Mouse (Mus musculus) adrenal gland, postnatal 14 days (tissue): ENCODE measurements around the gene Zfp410. TPM values are rescaled to one million over a fixed set of nuclear protein-coding genes. Genes with fewer than 3 reads are reported as not detected.
"Not testable (repeated sequence)": the region's sequence is repeated elsewhere in the genome, so short reads cannot be mapped to it uniquely, and the experiment has no call there.

Experiments
- DNase-seq: peaks from one replicate; pipeline ENCODE4 v3.0.0; 2021; ENCODE audit warnings: mixed read lengths
- long read RNA-seq, 2 experiments: library from polyadenylated mRNA; stranded (forward); transcript quantifications; one replicate each; pipeline ENCODE4 v2.0.0; 2021
- total RNA-seq: library from RNA; stranded (reverse); gene quantifications from 2 replicates; pipeline ENCODE4 v1.2.3, GENCODE M21; 2021

The Zfp410 gene
- 42.2 and 52.6 TPM in 2 replicates for total RNA-seq
- long read RNA-seq, experiment 1, transcript Zfp410-201 (12 exons, 2,597 nt) = major isoform, 36 of 61 reads
- long read RNA-seq, experiment 1, partial matches to known transcripts = 1 of 61 reads
- long read RNA-seq, experiment 1, other reads (novel, unspliced or antisense) = 20 of 61 reads
- long read RNA-seq, experiment 2, transcript Zfp410-201 (12 exons, 2,597 nt) = major isoform, 28 of 44 reads
- long read RNA-seq, experiment 2, partial matches to known transcripts = 3 of 44 reads
- long read RNA-seq, experiment 2, other reads (novel, unspliced or antisense) = 11 of 44 reads

- peak; percentile 93 for DNase-seq
Observed at GRCm38 (mm10) chr12:84316721-84317621, at the start of gene Zfp410. Gene Zfp410 (plus strand): TSS chr12:84316852.

GRCm38 (mm10) chr12:84267264-84267663, 49.4 kb upstream of the Zfp410 start:
- no peak for DNase-seq

- no peak for DNase-seq
Observed at GRCm38 (mm10) chr12:84273366-84273765, 43.3 kb upstream of the Zfp410 start.

- DNase-seq = no peak
Observed at GRCm38 (mm10) chr12:84275288-84275687, 41.4 kb upstream of the Zfp410 start.

GRCm38 (mm10) chr12:84276288-84276687, 40.4 kb upstream of the Zfp410 start:
- DNase-seq = no peak

- no peak for DNase-seq
Observed at GRCm38 (mm10) chr12:84276799-84277198, 39.9 kb upstream of the Zfp410 start.

- no peak for DNase-seq
Observed at GRCm38 (mm10) chr12:84277832-84278231, 38.8 kb upstream of the Zfp410 start.

- DNase-seq = peak; percentile 52
Observed at GRCm38 (mm10) chr12:84278901-84279300, 37.8 kb upstream of the Zfp410 start.

GRCm38 (mm10) chr12:84284391-84284790, 32.3 kb upstream of the Zfp410 start:
- DNase-seq = no peak

- DNase-seq = peak; percentile 97
Observed at GRCm38 (mm10) chr12:84284885-84285592, 31.6 kb upstream of the Zfp410 start, which contains the start of gene Ptgr2. Gene Ptgr2 (plus strand): TSS chr12:84285232.

- DNase-seq = no peak
Observed at GRCm38 (mm10) chr12:84285593-84285968, 31.1 kb upstream of the Zfp410 start.

GRCm38 (mm10) chr12:84288461-84288860, 28.2 kb upstream of the Zfp410 start:
- peak; percentile 80 for DNase-seq

GRCm38 (mm10) chr12:84297851-84298250, 18.8 kb upstream of the Zfp410 start:
- no peak for DNase-seq

GRCm38 (mm10) chr12:84299265-84299664, 17.4 kb upstream of the Zfp410 start:
- no peak for DNase-seq

GRCm38 (mm10) chr12:84304101-84304500, 12.6 kb upstream of the Zfp410 start:
- DNase-seq = no peak

GRCm38 (mm10) chr12:84304554-84304953, 12.1 kb upstream of the Zfp410 start:
- DNase-seq = no peak

- no peak for DNase-seq
Observed at GRCm38 (mm10) chr12:84311306-84311705, 5.3 kb upstream of the Zfp410 start.

GRCm38 (mm10) chr12:84316006-84316405, 646 bp upstream of the Zfp410 start:
- no peak for DNase-seq

- DNase-seq = peak; percentile 27
Observed at GRCm38 (mm10) chr12:84327111-84327512, 10.5 kb downstream of the Zfp410 start.

- no peak for DNase-seq
Observed at GRCm38 (mm10) chr12:84336963-84337625, 20.4 kb downstream of the Zfp410 start.

- peak; percentile 78 for DNase-seq
Observed at GRCm38 (mm10) chr12:84347192-84347591, 30.5 kb downstream of the Zfp410 start.

GRCm38 (mm10) chr12:84358699-84359098, 42.0 kb downstream of the Zfp410 start:
- DNase-seq = not testable (repeated sequence)
